Mouse (Mus musculus): Measurements from ENCODE around the gene Defb36. TPM values are rescaled to one million over a fixed set of nuclear protein-coding genes. Genes with fewer than 3 reads are reported as not detected.

Defb36 gene
- polyA plus RNA-seq, 1 experiment: not detected

- Histone ChIP-seq H3K9me3 (peaks cover 19% of the 10 kb centered on the region; the same call in 1 of the 2 replicates), H3K36me3 (replicated peaks; ENCODE audit: low read length) (no peaks in the 10 kb centered on the region), H3K4me3 (replicated peaks) (no peak overlapping the region), H3K4me1 (peaks cover 24% of the 10 kb centered on the region), H3K27me3 (replicated peaks) (peaks cover 14% of the 10 kb centered on the region)
- no peak for TF ChIP-seq GATA1 (IDR thresholded peaks at IDR 0.05; ENCODE audit: borderline replicate concordance, low read length)
- no peak for TF ChIP-seq FLI1 (IDR thresholded peaks at IDR 0.05; ENCODE audit: low read length)
These were observed 53.3 kb downstream of the Defb36 start for GRCm38 (mm10) chr2:152657398-152657797.

GRCm38 (mm10) chr2:152661163-152661562, 57.0 kb downstream of the Defb36 start:
- no peak overlapping the region for H3K4me3 ChIP-seq (replicated peaks)

More at GRCm38 (mm10) chr2:152661163-152661562, 57.0 kb downstream of the Defb36 start:
- no peaks in the 10 kb centered on the region for H3K36me3 ChIP-seq (replicated peaks; ENCODE audit: low read length)
- TF ChIP-seq FLI1 (IDR thresholded peaks at IDR 0.05; ENCODE audit: low read length) (no peak), GATA1 (IDR thresholded peaks at IDR 0.05; ENCODE audit: borderline replicate concordance, low read length) (no peak)
- H3K27me3 ChIP-seq (replicated peaks): peaks cover 15% of the 10 kb centered on the region
- peaks cover 6% of the 10 kb centered on the region for H3K4me1 ChIP-seq
- peaks cover 19% of the 10 kb centered on the region; the same call in 1 of the 2 replicates for H3K9me3 ChIP-seq

Other genes starting within 250 kb of the Defb36 start
- gene Nrsn2, start 227.7 kb upstream of the Defb36 start, polyA plus RNA-seq (2012; ENCODE audit: insufficient read depth, low replicate concordance): 1.2 TPM in 1 of 2 replicates, not detected in the other
- gene Sox12, start 206.3 kb upstream of the Defb36 start, polyA plus RNA-seq (2012; ENCODE audit: insufficient read depth, low replicate concordance): 7.8 and 11.7 TPM in 2 replicates
- gene Zcchc3, start 189.3 kb upstream of the Defb36 start, polyA plus RNA-seq (2012; ENCODE audit: insufficient read depth, low replicate concordance): 3.6 and 7.9 TPM in 2 replicates
- gene 6820408C15Rik, start 188.7 kb upstream of the Defb36 start, polyA plus RNA-seq (2012; ENCODE audit: insufficient read depth, low replicate concordance): not detected in 2 replicates
- not detected in 2 replicates for gene Defb23, start 139.7 kb upstream of the Defb36 start, polyA plus RNA-seq (2012; ENCODE audit: insufficient read depth, low replicate concordance)
- gene Defb20, start 127.3 kb upstream of the Defb36 start, polyA plus RNA-seq (2012; ENCODE audit: insufficient read depth, low replicate concordance): not detected in 2 replicates
- gene Defb22, start 114.2 kb upstream of the Defb36 start, polyA plus RNA-seq (2012; ENCODE audit: insufficient read depth, low replicate concordance): not detected in 2 replicates
- gene Defb26, start 92.6 kb upstream of the Defb36 start, polyA plus RNA-seq (2012; ENCODE audit: insufficient read depth, low replicate concordance): not detected in 2 replicates
- gene Defb28, start 86.1 kb upstream of the Defb36 start, polyA plus RNA-seq (2012; ENCODE audit: insufficient read depth, low replicate concordance): not detected in 2 replicates
- not detected in 2 replicates for gene Defb29, start 64.2 kb upstream of the Defb36 start, polyA plus RNA-seq (2012; ENCODE audit: insufficient read depth, low replicate concordance)
- not detected in 2 replicates for gene Gm17416, start 35.0 kb upstream of the Defb36 start, polyA plus RNA-seq (2012; ENCODE audit: insufficient read depth, low replicate concordance)
- not detected in 2 replicates for gene Defb21, start 31.6 kb upstream of the Defb36 start, polyA plus RNA-seq (2012; ENCODE audit: insufficient read depth, low replicate concordance)
- gene Defb19, start 24.0 kb upstream of the Defb36 start, polyA plus RNA-seq (2012; ENCODE audit: insufficient read depth, low replicate concordance): not detected in 2 replicates
- gene Defb45, start 4.9 kb upstream of the Defb36 start, polyA plus RNA-seq (2012; ENCODE audit: insufficient read depth, low replicate concordance): not detected in 2 replicates
- not detected in 2 replicates for gene Defb25, start 18.7 kb downstream of the Defb36 start, polyA plus RNA-seq (2012; ENCODE audit: insufficient read depth, low replicate concordance)
- gene Rem1, start 22.6 kb downstream of the Defb36 start, polyA plus RNA-seq (2012; ENCODE audit: insufficient read depth, low replicate concordance): not detected in 2 replicates
- 88.7 and 308 TPM in 2 replicates for gene H13, start 65.1 kb downstream of the Defb36 start, polyA plus RNA-seq (2012; ENCODE audit: insufficient read depth, low replicate concordance)
- gene Mcts2, start 82.7 kb downstream of the Defb36 start, polyA plus RNA-seq (2012; ENCODE audit: insufficient read depth, low replicate concordance): not detected in 2 replicates
- 9.3 and 45.9 TPM in 2 replicates for gene Id1, start 131.9 kb downstream of the Defb36 start, polyA plus RNA-seq (2012; ENCODE audit: insufficient read depth, low replicate concordance)
- 2.8 TPM in 1 of 2 replicates, not detected in the other for gene Cox4i2, start 149.8 kb downstream of the Defb36 start, polyA plus RNA-seq (2012; ENCODE audit: insufficient read depth, low replicate concordance)
- 498 and 1,222 TPM in 2 replicates for gene Bcl2l1, start 227.4 kb downstream of the Defb36 start, polyA plus RNA-seq (2012; ENCODE audit: insufficient read depth, low replicate concordance)
- 1.1 and 10.4 TPM in 2 replicates for gene Tpx2, start 243.6 kb downstream of the Defb36 start, polyA plus RNA-seq (2012; ENCODE audit: insufficient read depth, low replicate concordance)